Mouse (Mus musculus) lung, adult 2 months (tissue): Measurements from ENCODE around the gene Pcdh15.

Experiments
- CTCF ChIP-seq: fragments of 200-500 bp; IDR thresholded peaks from 2 replicates; pipeline ENCODE4 v1.5.1; 2011; ENCODE audit warnings: mild to moderate bottlenecking, low read length, control low read depth; ENCODE audit not compliant: insufficient read depth
- POLR2A ChIP-seq: fragments of 200-500 bp; IDR thresholded peaks from 2 replicates; pipeline ENCODE4 v1.6.1; 2011; ENCODE audit warnings: low read depth, mild to moderate bottlenecking, control low read depth, low read length, borderline replicate concordance; ENCODE audit errors: extremely low read depth

DNA sequence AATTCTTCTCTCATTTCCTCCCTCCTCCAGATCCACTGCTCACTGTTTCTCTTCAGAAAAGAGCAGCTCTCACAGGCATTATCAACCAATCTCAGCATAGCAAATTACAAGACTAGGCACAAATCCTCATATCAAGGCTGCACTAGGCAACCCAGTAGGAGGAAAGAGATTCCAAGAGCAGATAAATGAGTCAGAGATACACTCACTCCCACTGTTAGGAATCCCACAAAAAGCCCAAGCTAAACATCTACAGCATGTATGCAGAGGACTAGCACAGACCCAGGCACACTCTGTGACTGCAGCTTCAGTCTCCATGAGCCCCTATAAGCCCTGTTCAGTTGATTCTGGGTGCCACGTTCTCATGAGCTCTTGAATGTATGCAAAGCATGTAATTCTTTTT, 829.5 kb downstream of the Pcdh15 start:
- TF ChIP-seq POLR2A (no peak), CTCF (no peak)
